Mouse (Mus musculus): Measurements from ENCODE around the gene Tbc1d8. TPM values are rescaled to one million over a fixed set of nuclear protein-coding genes. Genes with fewer than 3 reads are reported as not detected.

Tbc1d8 gene
- total and polyA plus RNA-seq, 2 experiments from 2014 or later = 6.4 to 16.7 TPM

DNA sequence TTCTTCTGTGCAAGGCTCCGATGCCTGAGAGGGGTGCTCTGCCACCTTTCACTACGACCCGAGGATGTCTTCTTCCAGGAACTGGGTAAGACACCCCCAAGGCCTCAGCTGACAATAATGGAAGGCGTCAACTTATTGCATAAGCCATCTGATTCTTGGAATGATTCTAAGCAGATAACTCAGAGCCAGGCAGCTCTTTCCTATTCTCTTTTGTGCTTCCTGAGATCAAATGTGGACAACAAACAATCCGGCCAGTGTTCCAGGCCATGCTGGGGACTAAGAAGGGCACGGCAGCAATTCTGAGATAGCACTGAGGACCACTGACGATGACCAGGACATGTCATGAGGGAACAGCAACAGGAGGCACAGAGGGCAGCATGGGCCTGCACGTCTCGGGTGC, 59.7 kb downstream of the Tbc1d8 start:
- Histone ChIP-seq H3K4me3 (ENCODE audit: low read depth, low read length) (no peak overlapping the region), H3K27ac (ENCODE audit: low read depth) (peak overlapping the region; percentile 46; the same call in 1 of the 2 replicates), H3K36me3 (replicated peaks; ENCODE audit: control insufficient read depth, insufficient read depth, low read length) (no peaks in the 10 kb centered on the region), H3K4me1 (ENCODE audit: control insufficient read depth, insufficient read depth) (peaks cover 10% of the 10 kb centered on the region; the same call in 1 of the 2 replicates), H3K27me3 (ENCODE audit: control insufficient read depth, insufficient read depth, low read length) (no peaks in the 10 kb centered on the region), H3K9ac (replicated peaks; ENCODE audit: low read depth, low read length) (no peak overlapping the region), H3K9me3 (replicated peaks; ENCODE audit: control insufficient read depth, low read length) (no peaks in the 10 kb centered on the region), H3K4me2 (ENCODE audit: low read depth, low read length) (no peak overlapping the region)
- DNase-seq (ENCODE audit: low spot score) (no peak), ATAC-seq (ENCODE audit: insufficient read depth, low read depth) (no peak)
- WGBS = 55% methylated on average over 9 of the region's 9 CpGs
- TF ChIP-seq EP300 (IDR thresholded peaks at IDR 0.05; ENCODE audit: low read depth) (no peak), CTCF (IDR thresholded peaks at IDR 0.05; ENCODE audit: low read depth) (no peak)

DNA sequence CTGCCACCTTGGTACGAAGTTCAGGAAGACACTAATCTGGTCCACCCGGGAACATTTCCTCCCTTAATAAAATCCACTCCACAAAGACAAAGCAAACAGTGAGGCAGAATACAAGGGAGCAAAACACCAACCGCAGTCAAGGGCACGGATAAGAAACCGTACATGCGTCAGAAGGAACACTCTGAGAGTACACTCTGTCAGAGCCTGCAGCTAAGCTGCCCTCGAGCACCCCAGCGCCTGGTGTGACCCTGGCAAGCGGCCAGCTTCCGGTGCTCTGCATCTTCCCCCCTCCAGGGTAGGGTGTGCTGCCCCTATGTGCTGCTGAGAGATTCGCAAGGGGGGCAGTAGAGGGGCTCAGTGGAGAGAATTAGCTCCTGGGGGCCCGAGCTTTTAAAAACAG, 60.7 kb downstream of the Tbc1d8 start:
- ATAC-seq (ENCODE audit: insufficient read depth, low read depth) (peak; percentile 91), DNase-seq (ENCODE audit: low spot score) (peak; percentile 86)
- H3K27ac ChIP-seq (ENCODE audit: low read depth) = peak overlapping the region; percentile 58
- no peak overlapping the region for H3K4me2 ChIP-seq (ENCODE audit: low read depth, low read length)
- no peak overlapping the region for H3K4me3 ChIP-seq (ENCODE audit: low read depth, low read length)
- no peaks in the 10 kb centered on the region for H3K9me3 ChIP-seq (replicated peaks; ENCODE audit: control insufficient read depth, low read length)
- H3K4me1 ChIP-seq (ENCODE audit: control insufficient read depth, insufficient read depth) = peaks cover 10% of the 10 kb centered on the region; the same call in 1 of the 2 replicates
- H3K9ac ChIP-seq (replicated peaks; ENCODE audit: low read depth, low read length) = no peak overlapping the region
- 7% methylated on average over 12 of the region's 12 CpGs for WGBS
- H3K36me3 ChIP-seq (replicated peaks; ENCODE audit: control insufficient read depth, insufficient read depth, low read length) = no peaks in the 10 kb centered on the region
- TF ChIP-seq EP300 (IDR thresholded peaks at IDR 0.05; ENCODE audit: low read depth) = peak; percentile 36; the same call in 1 of the 2 replicates
- no peak for TF ChIP-seq CTCF (IDR thresholded peaks at IDR 0.05; ENCODE audit: low read depth)
- no peaks in the 10 kb centered on the region for H3K27me3 ChIP-seq (ENCODE audit: control insufficient read depth, insufficient read depth, low read length)

DNA sequence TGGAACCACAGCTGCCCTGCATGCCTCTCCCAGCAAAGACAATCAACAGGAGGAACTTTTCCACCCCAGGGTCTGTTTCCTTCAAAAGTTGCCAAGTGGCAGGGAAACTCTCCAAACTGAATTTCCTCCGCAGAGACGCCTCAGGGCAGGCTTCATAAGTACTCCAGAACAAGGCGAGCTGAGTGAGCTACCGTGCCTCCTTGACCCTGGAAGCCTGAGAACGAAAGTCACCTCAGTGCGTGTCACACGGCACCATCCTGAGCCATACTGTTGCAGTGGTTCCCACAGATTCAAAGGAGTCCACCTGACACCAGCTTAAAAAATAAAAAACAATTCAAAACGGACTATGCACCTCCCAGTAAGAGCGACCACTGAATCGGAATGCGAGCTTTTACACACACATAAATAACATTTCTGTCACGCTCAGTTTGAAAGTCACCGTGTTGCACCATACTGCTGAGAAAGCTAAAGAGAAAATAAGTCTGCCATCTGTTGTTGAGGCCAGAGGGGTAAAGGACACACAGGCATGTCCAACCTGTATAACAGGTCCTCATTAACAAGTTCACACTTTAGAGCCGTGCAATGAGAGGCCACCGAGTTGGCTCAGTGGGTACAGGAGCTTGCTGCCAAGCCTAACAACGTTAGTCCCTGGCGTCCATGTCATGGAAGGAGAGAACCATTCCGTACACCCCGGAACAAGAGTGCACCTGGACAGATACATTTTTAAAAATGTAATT, 68.3 kb downstream of the Tbc1d8 start:
- H3K9me3 ChIP-seq (replicated peaks; ENCODE audit: control insufficient read depth, low read length) = no peaks in the 10 kb centered on the region
- H3K9ac ChIP-seq (replicated peaks; ENCODE audit: low read depth, low read length) = no peak overlapping the region
- no peak overlapping the region for H3K4me3 ChIP-seq (ENCODE audit: low read depth, low read length)
- WGBS = 81% methylated on average over 19 of the region's 19 CpGs
- H3K4me2 ChIP-seq (ENCODE audit: low read depth, low read length) = no peak overlapping the region
- H3K27ac ChIP-seq (ENCODE audit: low read depth) = no peak overlapping the region
- DNase-seq (ENCODE audit: low spot score) = no peak
- H3K36me3 ChIP-seq (replicated peaks; ENCODE audit: control insufficient read depth, insufficient read depth, low read length) = no peaks in the 10 kb centered on the region
- no peaks in the 10 kb centered on the region for H3K4me1 ChIP-seq (ENCODE audit: control insufficient read depth, insufficient read depth)
- TF ChIP-seq EP300 (IDR thresholded peaks at IDR 0.05; ENCODE audit: low read depth) (no peak), CTCF (IDR thresholded peaks at IDR 0.05; ENCODE audit: low read depth) (no peak)
- no peaks in the 10 kb centered on the region for H3K27me3 ChIP-seq (ENCODE audit: control insufficient read depth, insufficient read depth, low read length)
- ATAC-seq (ENCODE audit: insufficient read depth, low read depth) = no peak

DNA sequence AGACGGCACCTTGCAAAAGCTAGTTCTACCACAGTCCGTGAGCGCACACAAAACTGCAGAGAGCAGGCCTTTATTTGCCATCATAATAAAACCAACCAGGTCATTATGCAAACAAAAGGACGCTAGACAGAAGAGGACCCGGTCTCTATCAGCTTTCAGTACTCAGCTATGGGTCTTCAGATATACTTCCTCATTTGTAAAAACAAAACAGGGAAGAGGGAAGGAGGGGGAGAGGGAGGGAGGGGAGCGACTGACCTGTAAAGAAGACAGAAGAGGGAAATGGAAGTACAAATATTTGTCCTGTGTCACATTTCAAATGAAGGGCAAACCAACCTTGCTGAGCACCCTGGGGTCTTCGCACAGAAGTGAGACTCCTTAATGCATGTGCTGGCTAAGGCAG, 69.9 kb downstream of the Tbc1d8 start:
- Histone ChIP-seq H3K36me3 (replicated peaks; ENCODE audit: control insufficient read depth, insufficient read depth, low read length) (no peaks in the 10 kb centered on the region), H3K27ac (ENCODE audit: low read depth) (no peak overlapping the region), H3K4me3 (ENCODE audit: low read depth, low read length) (no peak overlapping the region), H3K27me3 (ENCODE audit: control insufficient read depth, insufficient read depth, low read length) (no peaks in the 10 kb centered on the region), H3K9ac (replicated peaks; ENCODE audit: low read depth, low read length) (no peak overlapping the region), H3K4me2 (ENCODE audit: low read depth, low read length) (no peak overlapping the region), H3K9me3 (replicated peaks; ENCODE audit: control insufficient read depth, low read length) (no peaks in the 10 kb centered on the region), H3K4me1 (ENCODE audit: control insufficient read depth, insufficient read depth) (no peaks in the 10 kb centered on the region)
- WGBS = 73% methylated on average over 7 of the region's 7 CpGs
- ATAC-seq (ENCODE audit: insufficient read depth, low read depth) (no peak), DNase-seq (ENCODE audit: low spot score) (no peak)
- TF ChIP-seq CTCF (IDR thresholded peaks at IDR 0.05; ENCODE audit: low read depth) = no peak
- no peak for TF ChIP-seq EP300 (IDR thresholded peaks at IDR 0.05; ENCODE audit: low read depth)

DNA sequence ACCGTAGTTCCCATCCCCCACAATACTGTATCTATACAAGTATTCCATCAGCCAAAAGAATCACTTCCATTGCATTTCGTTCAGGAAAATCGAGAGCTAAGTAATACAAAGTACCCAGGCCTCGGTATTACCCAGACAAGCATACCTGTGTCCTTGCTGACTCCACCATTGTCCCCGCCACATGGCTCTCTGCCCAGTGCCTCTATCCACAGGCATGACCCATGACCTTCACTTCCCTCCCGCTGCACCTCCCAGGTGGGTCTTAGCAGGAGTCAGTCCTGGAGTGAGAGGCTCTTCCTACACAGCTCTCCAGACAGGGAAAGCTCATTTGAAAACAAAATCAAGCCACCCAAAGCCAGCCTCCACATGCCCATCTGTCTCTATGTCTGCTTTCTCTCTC, 70.4 kb downstream of the Tbc1d8 start:
- H3K4me1 ChIP-seq (ENCODE audit: control insufficient read depth, insufficient read depth) = no peaks in the 10 kb centered on the region
- H3K4me2 ChIP-seq (ENCODE audit: low read depth, low read length) = no peak overlapping the region
- DNase-seq (ENCODE audit: low spot score) = no peak
- no peak overlapping the region for H3K9ac ChIP-seq (replicated peaks; ENCODE audit: low read depth, low read length)
- H3K27me3 ChIP-seq (ENCODE audit: control insufficient read depth, insufficient read depth, low read length) = no peaks in the 10 kb centered on the region
- WGBS = 81% methylated on average over 6 of the region's 6 CpGs
- H3K9me3 ChIP-seq (replicated peaks; ENCODE audit: control insufficient read depth, low read length) = no peaks in the 10 kb centered on the region
- no peak for TF ChIP-seq EP300 (IDR thresholded peaks at IDR 0.05; ENCODE audit: low read depth)
- no peak for TF ChIP-seq CTCF (IDR thresholded peaks at IDR 0.05; ENCODE audit: low read depth)
- no peaks in the 10 kb centered on the region for H3K36me3 ChIP-seq (replicated peaks; ENCODE audit: control insufficient read depth, insufficient read depth, low read length)
- ATAC-seq (ENCODE audit: insufficient read depth, low read depth) = no peak
- no peak overlapping the region for H3K4me3 ChIP-seq (ENCODE audit: low read depth, low read length)
- no peak overlapping the region for H3K27ac ChIP-seq (ENCODE audit: low read depth)

DNA sequence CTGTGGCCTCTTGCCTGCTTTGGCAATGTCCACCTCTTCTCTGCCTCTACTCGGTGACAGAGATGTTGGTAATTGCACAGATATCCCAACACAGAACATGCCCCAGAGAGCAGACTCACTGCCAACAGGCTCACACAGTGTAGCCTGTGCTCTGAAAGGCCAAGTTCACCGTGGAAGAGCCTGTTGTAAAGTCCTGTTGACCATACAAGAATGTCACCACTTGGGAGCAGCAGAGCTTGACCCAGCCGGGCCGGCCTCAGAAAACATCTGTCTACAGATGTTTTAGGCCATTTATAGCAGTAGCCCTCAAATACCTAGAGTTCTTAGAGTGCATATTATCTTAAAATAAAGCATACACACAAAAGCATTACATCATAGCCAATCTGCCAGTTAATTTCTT, 71.4 kb downstream of the Tbc1d8 start:
- Histone ChIP-seq H3K9ac (replicated peaks; ENCODE audit: low read depth, low read length) (no peak overlapping the region), H3K36me3 (replicated peaks; ENCODE audit: control insufficient read depth, insufficient read depth, low read length) (peaks cover 8% of the 10 kb centered on the region), H3K27me3 (ENCODE audit: control insufficient read depth, insufficient read depth, low read length) (no peaks in the 10 kb centered on the region), H3K4me2 (ENCODE audit: low read depth, low read length) (no peak overlapping the region), H3K27ac (ENCODE audit: low read depth) (no peak overlapping the region), H3K4me1 (ENCODE audit: control insufficient read depth, insufficient read depth) (no peaks in the 10 kb centered on the region), H3K9me3 (replicated peaks; ENCODE audit: control insufficient read depth, low read length) (no peaks in the 10 kb centered on the region), H3K4me3 (ENCODE audit: low read depth, low read length) (no peak overlapping the region)
- DNase-seq (ENCODE audit: low spot score) = no peak
- ATAC-seq (ENCODE audit: insufficient read depth, low read depth) = peak; percentile 14; the same call in 1 of the 2 replicates
- WGBS = 39% methylated on average over 4 of the region's 4 CpGs
- TF ChIP-seq EP300 (IDR thresholded peaks at IDR 0.05; ENCODE audit: low read depth) = no peak
- TF ChIP-seq CTCF (IDR thresholded peaks at IDR 0.05; ENCODE audit: low read depth) = peak; percentile 47
